ENCODE assay signal across 9 mouse cellular contexts in genomic region chr5:134421061-134421460, GRCm38 (mm10). TPM values are rescaled to one million over a fixed set of nuclear protein-coding genes. Genes with fewer than 3 reads are reported as not detected.
A peak's percentile ranks its signal among the peaks of the same experiment; 100 is the strongest.
DNase-seq lines count a peak whose midpoint lies in the region; ATAC-seq and TF ChIP-seq lines count a peak whose summit lies in the region.
"Had no signal": no experiment of that assay in that cellular context is flagged by ENCODE, and none has a peak within 500 bp of the region (broad histone marks: within the 10 kb centered on the region; RNA-seq: fewer than 3 reads in every experiment).

No protein-coding gene starts in this region.

- no peak overlapping the region for H3K4me3 ChIP-seq in kidney, adult 2 months (ENCODE audit: insufficient read depth, low read depth, low read length)
- no peak overlapping the region for H3K4me3 ChIP-seq in heart, adult 2 months
- H3K4me3 ChIP-seq in limb, embryonic 15.5 days: no peak overlapping the region
- H3K4me3 ChIP-seq: erythroblast, embryonic 14.5 days had no signal

- TF ChIP-seq EP300 in heart, adult 2 months (IDR thresholded peaks at IDR 0.05; ENCODE audit: insufficient read depth, low read depth, low read length): 0 out of 2 replicates have a peak, but pooled peaks have one; percentile 24

- intact Hi-C loops in heart, adult 2 months (cut with DNase I): loop anchor here (5.0 kb wide), 1 partner anchor 36 kb away; the partner anchor contains the start of gene Gtf2ird1
- intact Hi-C loops in left cerebral cortex, postnatal 14 days (cut with DNase I): no loop called here

- peak; percentile 58 for DNase-seq in kidney, adult 2 months
- DNase-seq in kidney, adult 18-20 months: no peak
- DNase-seq in heart, adult 2 months: peak; percentile 58 to 81
- DNase-seq in left cerebral cortex, postnatal 14 days (ENCODE audit: low spot score in 2 of 2): no peak
- no peak for DNase-seq in layer of hippocampus, adult 11-12 months (ENCODE audit: low spot score)
- no peak for DNase-seq in thymus, postnatal 10 days (ENCODE audit: low spot score in 2 of 2)

- no peaks in the 10 kb centered on the region for H3K27me3 ChIP-seq in kidney, adult 2 months (replicated peaks; ENCODE audit: control insufficient read depth, insufficient read depth, low read length)
- no peaks in the 10 kb centered on the region for H3K27me3 ChIP-seq in heart, adult 2 months (ENCODE audit: control insufficient read depth, insufficient read depth, low read length)
- no peaks in the 10 kb centered on the region for H3K27me3 ChIP-seq in limb, embryonic 15.5 days

- no peaks in the 10 kb centered on the region for H3K9me3 ChIP-seq in limb, embryonic 15.5 days

- H3K27ac ChIP-seq in kidney, adult 2 months (ENCODE audit: insufficient read depth, low read depth, low read length): no peak overlapping the region
- peak overlapping the region; percentile 36 for H3K27ac ChIP-seq in heart, adult 2 months
- peak overlapping the region; percentile 33; the same call in 1 of the 2 replicates for H3K27ac ChIP-seq in limb, embryonic 15.5 days

- TF ChIP-seq CTCF in kidney, adult 2 months (conservative IDR thresholded peaks at IDR 0.05; ENCODE audit: insufficient read depth, insufficient read length, low read depth, low read length): no peak
- no peak for TF ChIP-seq CTCF in heart, adult 2 months (IDR thresholded peaks at IDR 0.05)

- peaks cover 14% of the 10 kb centered on the region for H3K4me1 ChIP-seq in kidney, adult 2 months (ENCODE audit: control insufficient read depth, insufficient read depth, low read length)
- H3K4me1 ChIP-seq in heart, adult 2 months (ENCODE audit: control insufficient read depth, insufficient read depth, low read length): peaks cover 16% of the 10 kb centered on the region
- peaks cover 33% of the 10 kb centered on the region for H3K4me1 ChIP-seq in limb, embryonic 15.5 days

- 50% methylated on average over 9 of the region's 9 CpGs for WGBS in kidney, adult 2 months
- 41% methylated on average over 9 of the region's 9 CpGs for WGBS in heart, adult 2 months
- 51% methylated on average over 9 of the region's 9 CpGs for WGBS in limb, embryonic 15.5 days

- no peak overlapping the region for H3K4me2 ChIP-seq in limb, embryonic 15.5 days

- no peaks in the 10 kb centered on the region for H3K36me3 ChIP-seq in kidney, adult 2 months (ENCODE audit: control insufficient read depth, insufficient read depth, low read length)
- H3K36me3 ChIP-seq in heart, adult 2 months (ENCODE audit: control insufficient read depth, insufficient read depth, low read length): no peaks in the 10 kb centered on the region
- peaks cover 32% of the 10 kb centered on the region for H3K36me3 ChIP-seq in limb, embryonic 15.5 days

- no peak for TF ChIP-seq POLR2A in kidney, adult 2 months (IDR thresholded peaks at IDR 0.05; ENCODE audit: low read depth, low read length)
- no peak for TF ChIP-seq POLR2A in heart, adult 2 months (IDR thresholded peaks at IDR 0.05; ENCODE audit: insufficient read depth, low read depth, low read length)

- no peak overlapping the region for H3K9ac ChIP-seq in heart, adult 2 months (ENCODE audit: low read depth, low read length)
- H3K9ac ChIP-seq in limb, embryonic 15.5 days: no peak overlapping the region

- peak; percentile 24; the same call in 1 of the 2 replicates for ATAC-seq in cerebellum, adult (ENCODE audit: insufficient number of reproducible peaks, low FRiP score, low TSS enrichment)
- ATAC-seq in limb, embryonic 15.5 days (ENCODE audit: insufficient number of reproducible peaks, low FRiP score, low TSS enrichment, low read depth): no peak

- no peaks in the 10 kb centered on the region for H3K79me2 ChIP-seq in heart, adult 2 months (replicated peaks; ENCODE audit: control insufficient read depth, insufficient read depth, low read length)

RNA-seq across cellular contexts. Expression of gene Gtf2ird1, which starts 35.5 kb away (rescaled TPM):
- 22.4 and 24.0 TPM in 2 replicates for polyA plus RNA-seq in kidney, adult 2 months (2012; rRNA removed)
- total RNA-seq in heart, adult 2 months (2021): 10 to 100 TPM; 23.8 to 26.4 TPM
- 13.4 and 18.0 TPM in 2 replicates for polyA plus RNA-seq in heart, adult 2 months (2012; rRNA removed)
- 93.5 and 102 TPM in 2 replicates for polyA plus RNA-seq in limb, embryonic 15.5 days (2015; fragmentation: Nextera tagmentation; extraction: Ambion mirVana)
- 10 to 100 TPM; 36.4 to 43.8 TPM for total RNA-seq in left cerebral cortex, postnatal 14 days (2021)

Comparison
In these comparisons a context has a peak if more than half of its experiments do, and no peak if none do; other contexts are left out.
1. DNase-seq: peak in kidney, adult 2 months (single experiment) and heart, adult 2 months (2 of 2); none in kidney, adult 18-20 months (single experiment), left cerebral cortex, postnatal 14 days (0 of 2), layer of hippocampus, adult 11-12 months (single experiment) and thymus, postnatal 10 days (0 of 2).